Mouse (Mus musculus) neural tube, embryonic 11.5 days (tissue): ENCODE results near the gene Cend1. TPM values are rescaled to one million over a fixed set of nuclear protein-coding genes. Genes with fewer than 3 reads are reported as not detected.
A peak's percentile ranks its signal among the peaks of the same experiment; 100 is the strongest.

Source experiments
- ATAC-seq: fragments of 200-750 bp; cut with Nextera tagmentation; 2 replicates; pipeline ENCODE4 v1.8.0; 2017; ENCODE audit warnings: moderate number of reproducible peaks, mild to moderate bottlenecking, moderate TSS enrichment, moderate library complexity; ENCODE audit not compliant: insufficient read depth, low FRiP score, low TSS enrichment
- DNase-seq: peaks from one replicate; pipeline ENCODE4 v3.0.0-alpha.2; 2015; ENCODE audit warnings: low spot score
- H3K27ac ChIP-seq: fragments of 300-500 bp; sonication (generic); 2 replicates; pipeline ENCODE4 v1.5.1; 2014; ENCODE audit warnings: low read depth, mild to moderate bottlenecking, low read length
- H3K27me3 ChIP-seq: fragments of 300-500 bp; sonication (generic); 2 replicates; pipeline ENCODE4 v1.6.1; 2014; ENCODE audit warnings: mild to moderate bottlenecking, low read length, mixed read lengths; ENCODE audit not compliant: control insufficient read depth, insufficient read depth
- H3K36me3 ChIP-seq: fragments of 300-500 bp; sonication (generic); 2 replicates; pipeline ENCODE4 v1.6.1; 2014; ENCODE audit warnings: mild to moderate bottlenecking, low read length, moderate library complexity, mixed read lengths; ENCODE audit not compliant: control insufficient read depth, insufficient read depth
- H3K4me1 ChIP-seq: fragments of 300-500 bp; sonication (generic); 2 replicates; pipeline ENCODE4 v1.6.1; 2014; ENCODE audit warnings: low read length, mixed read lengths; ENCODE audit not compliant: control insufficient read depth, insufficient read depth
- H3K4me2 ChIP-seq: fragments of 300-500 bp; sonication (generic); 2 replicates; pipeline ENCODE4 v1.6.1; 2014; ENCODE audit warnings: low read depth, mild to moderate bottlenecking, moderate library complexity
- H3K4me3 ChIP-seq: fragments of 300-500 bp; sonication (generic); 2 replicates; pipeline ENCODE4 v1.5.1; 2014; ENCODE audit warnings: low read depth, low read length
- H3K9ac ChIP-seq: fragments of 300-500 bp; sonication (generic); 2 replicates; pipeline ENCODE4 v1.6.1; 2014; ENCODE audit warnings: mild to moderate bottlenecking, low read length
- H3K9me3 ChIP-seq: fragments of 300-500 bp; sonication (generic); 2 replicates; pipeline ENCODE4 v1.6.1; 2016; ENCODE audit warnings: low read length; ENCODE audit not compliant: control insufficient read depth
- WGBS: fragments of 180-500 bp; shearing (Covaris S2); extraction: QIAGEN DNeasy Blood & Tissue Kit; methylation state at CpG from one replicate; pipeline ENCODE4 v1.1.7; 2014; 5-methylcytosine and 5-hydroxymethylcytosine counted together
- polyA plus RNA-seq: library from polyadenylated mRNA; unstranded; fragments of >200 nt; fragmentation: Nextera tagmentation; extraction: Ambion mirVana; gene quantifications from 2 replicates; pipeline ENCODE4 v1.2.1, GENCODE M21; 2014

The Cend1 gene
- polyA plus RNA-seq, 1 experiment from 2014 or later = 13.9 TPM

DNA sequence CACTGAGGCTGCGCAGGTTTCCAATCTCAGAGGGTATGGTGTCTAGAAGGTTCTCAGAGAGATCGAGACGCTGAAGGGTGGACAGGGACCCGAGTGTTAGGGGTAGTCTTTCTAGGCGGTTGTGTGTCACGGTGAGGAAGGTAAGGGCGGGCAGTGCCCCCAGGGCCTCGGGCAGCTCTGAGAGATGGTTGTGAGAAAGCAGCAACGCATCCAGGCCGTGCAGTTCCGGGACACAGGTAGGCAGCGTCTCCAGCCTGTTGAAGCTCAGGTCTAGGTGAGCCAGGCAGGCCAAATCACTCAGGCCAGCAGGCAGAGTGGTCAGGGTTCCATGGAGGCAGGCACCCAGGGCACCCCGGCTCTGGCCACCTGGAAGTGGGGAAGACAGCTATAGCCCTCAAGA is 12.9 kb upstream of the Cend1 start:
- DNase-seq (no peak), ATAC-seq (no peak)
- H3K36me3 ChIP-seq = 0 out of 2 replicates have a peak, but pooled peaks cover 3% of the 10 kb centered on the region
- H3K4me2 ChIP-seq = no peak overlapping the region; the same call in 1 of the 2 replicates
- no peak overlapping the region for H3K4me3 ChIP-seq
- H3K4me1 ChIP-seq = peaks cover 13% of the 10 kb centered on the region
- peak overlapping the region; percentile 60; the same call in 1 of the 2 replicates for H3K9ac ChIP-seq
- WGBS = 90% methylated on average over 13 of the region's 13 CpGs
- no peak overlapping the region for H3K27ac ChIP-seq
- H3K27me3 ChIP-seq = no peaks in the 10 kb centered on the region
- H3K9me3 ChIP-seq = no peaks in the 10 kb centered on the region

DNA sequence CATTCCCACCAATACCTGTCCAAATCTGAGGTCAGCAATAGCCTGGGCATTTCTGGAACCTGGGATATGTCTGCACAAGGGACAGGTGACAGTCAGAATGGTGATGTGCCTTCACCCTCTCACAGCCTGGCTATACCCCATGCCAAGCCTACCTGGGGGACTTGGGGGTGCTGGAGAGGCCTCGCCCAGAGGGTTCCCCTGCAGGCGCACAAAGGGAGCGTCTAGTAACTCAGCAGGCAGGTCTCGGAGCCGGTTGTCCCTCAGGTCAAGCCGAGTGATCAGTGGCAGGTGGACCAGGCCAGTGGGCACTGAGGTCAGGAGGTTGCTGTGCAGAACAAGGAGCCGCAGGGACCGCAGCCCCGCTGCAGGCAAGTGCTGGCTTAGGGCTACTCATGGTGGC is 12.2 kb upstream of the Cend1 start:
- Histone ChIP-seq H3K4me2 (no peak overlapping the region), H3K4me3 (no peak overlapping the region), H3K4me1 (peaks cover 16% of the 10 kb centered on the region), H3K27me3 (no peaks in the 10 kb centered on the region), H3K9me3 (no peaks in the 10 kb centered on the region), H3K27ac (no peak overlapping the region), H3K36me3 (0 out of 2 replicates have a peak, but pooled peaks cover 3% of the 10 kb centered on the region), H3K9ac (no peak overlapping the region)
- 97% methylated on average over 9 of the region's 9 CpGs for WGBS
- DNase-seq (no peak), ATAC-seq (no peak)

DNA sequence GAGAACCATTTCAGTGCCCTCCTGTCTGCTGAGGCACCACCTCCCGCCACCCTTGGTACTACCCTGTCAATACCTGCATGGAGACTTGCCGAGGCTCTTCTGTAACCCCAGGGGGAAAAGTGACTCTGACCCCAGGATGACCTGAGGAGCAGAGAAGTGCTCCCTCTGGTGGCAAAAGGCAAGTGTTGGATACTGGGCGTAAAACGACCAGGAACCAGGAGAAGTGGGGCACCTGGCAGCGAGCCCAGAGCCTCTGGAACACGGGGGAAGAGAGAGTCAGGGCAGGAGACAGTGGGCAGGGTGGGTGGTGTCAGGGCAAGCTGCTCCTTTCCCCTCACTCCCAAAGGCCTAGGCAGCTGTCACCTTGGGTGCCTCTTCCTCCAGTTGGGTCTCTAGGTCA is 11.3 kb upstream of the Cend1 start:
- Histone ChIP-seq H3K36me3 (0 out of 2 replicates have a peak, but pooled peaks cover 3% of the 10 kb centered on the region), H3K4me3 (no peak overlapping the region), H3K4me1 (peaks cover 22% of the 10 kb centered on the region), H3K27ac (no peak overlapping the region), H3K9me3 (no peaks in the 10 kb centered on the region), H3K27me3 (no peaks in the 10 kb centered on the region), H3K9ac (no peak overlapping the region), H3K4me2 (no peak overlapping the region)
- ATAC-seq (no peak), DNase-seq (no peak)
- 31% methylated on average over 6 of the region's 6 CpGs for WGBS

DNA sequence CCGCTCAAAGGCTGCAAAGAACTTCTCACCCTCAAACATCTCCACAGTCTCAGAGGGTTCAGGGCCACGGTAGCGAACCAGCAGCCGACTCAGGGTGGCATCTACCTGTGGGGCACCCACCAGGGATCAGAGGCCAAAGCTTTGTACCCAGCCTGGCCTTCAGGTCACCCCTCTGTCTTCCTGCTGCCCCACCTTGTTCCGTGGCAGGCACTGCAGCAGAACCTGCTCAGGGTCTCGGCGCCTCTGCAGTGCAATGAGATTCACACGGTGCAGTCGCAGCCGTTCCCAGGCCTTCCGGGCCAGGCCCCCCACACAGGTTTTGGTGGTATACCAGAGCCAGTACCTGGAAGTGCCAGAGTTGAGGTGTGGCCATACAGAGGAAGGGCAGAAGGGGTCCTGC is 10.5 kb upstream of the Cend1 start:
- no peak overlapping the region for H3K4me2 ChIP-seq
- H3K27ac ChIP-seq = no peak overlapping the region
- H3K9me3 ChIP-seq = no peaks in the 10 kb centered on the region
- no peaks in the 10 kb centered on the region for H3K27me3 ChIP-seq
- H3K36me3 ChIP-seq = 0 out of 2 replicates have a peak, but pooled peaks cover 3% of the 10 kb centered on the region
- DNase-seq (no peak), ATAC-seq (no peak)
- no peak overlapping the region for H3K9ac ChIP-seq
- no peak overlapping the region for H3K4me3 ChIP-seq
- peaks cover 27% of the 10 kb centered on the region for H3K4me1 ChIP-seq
- 95% methylated on average over 11 of the region's 11 CpGs for WGBS

DNA sequence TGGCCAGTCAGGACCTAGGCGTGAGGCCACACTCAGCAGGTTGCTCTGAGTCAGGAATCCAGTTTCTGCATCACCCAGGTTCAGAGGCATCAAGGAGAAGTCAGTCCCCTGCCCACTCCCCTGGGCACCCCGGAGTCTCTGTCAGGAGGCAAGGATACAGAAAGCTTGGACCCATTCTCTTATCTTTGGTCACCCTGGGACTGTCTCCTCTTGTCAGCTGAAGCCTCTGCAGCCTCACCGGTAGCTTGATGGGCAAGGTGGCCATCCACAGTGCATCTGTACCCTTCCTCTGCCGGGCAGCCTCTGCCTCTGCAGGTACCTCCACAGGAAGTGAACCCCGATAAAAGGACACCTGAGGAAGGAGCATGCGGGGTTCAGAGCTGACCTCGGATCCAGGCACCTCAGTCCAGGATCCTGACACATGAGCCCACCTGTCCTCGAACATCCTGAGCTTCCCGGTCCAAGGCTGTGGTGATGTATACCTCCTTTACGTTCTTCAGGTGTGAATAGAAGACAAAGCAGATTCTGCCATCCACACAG is 9.9 kb upstream of the Cend1 start:
- Histone ChIP-seq H3K4me2 (no peak overlapping the region), H3K4me3 (no peak overlapping the region), H3K9ac (no peak overlapping the region), H3K4me1 (peaks cover 33% of the 10 kb centered on the region), H3K9me3 (no peaks in the 10 kb centered on the region), H3K27ac (no peak overlapping the region), H3K27me3 (no peaks in the 10 kb centered on the region), H3K36me3 (0 out of 2 replicates have a peak, but pooled peaks cover 3% of the 10 kb centered on the region)
- WGBS = 95% methylated on average over 10 of the region's 10 CpGs
- DNase-seq (no peak), ATAC-seq (no peak)

DNA sequence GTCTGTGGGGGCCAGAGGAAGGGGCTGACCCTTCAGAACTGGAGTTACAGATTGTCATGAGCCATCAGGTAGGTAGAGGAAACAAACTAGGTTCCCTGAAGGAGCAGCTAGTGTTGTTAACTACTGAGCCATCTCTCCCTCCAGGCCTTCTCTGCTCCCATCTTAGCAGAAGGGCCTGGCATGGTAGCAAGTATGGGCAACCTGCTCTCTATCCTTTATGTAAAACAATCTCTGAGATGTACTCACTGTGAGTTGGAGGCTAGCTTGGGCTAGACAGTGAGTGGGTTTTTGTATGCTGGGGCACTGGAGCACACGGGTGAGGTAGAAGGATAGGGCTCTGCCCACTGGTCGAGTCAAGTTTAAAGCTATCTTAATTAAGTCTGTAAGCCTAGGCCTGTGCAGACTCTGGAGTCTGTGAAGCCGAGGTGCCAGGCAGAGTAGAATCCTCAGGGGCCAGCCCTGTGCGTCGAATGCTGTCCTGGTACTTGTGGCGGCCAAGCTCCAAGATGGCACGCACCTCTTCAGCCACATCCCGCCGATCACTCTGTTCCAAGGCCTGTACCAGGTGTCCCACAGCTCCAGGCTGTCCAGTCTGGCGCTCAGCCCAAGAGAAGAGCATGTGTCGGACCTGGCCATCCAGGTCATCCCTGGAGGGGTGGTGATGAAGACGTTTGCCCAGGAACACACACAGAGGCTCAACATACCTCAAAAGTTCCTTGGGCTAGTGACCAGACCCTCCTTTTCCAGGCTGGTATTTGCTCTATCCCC is 9.1 kb upstream of the Cend1 start:
- no peak overlapping the region for H3K27ac ChIP-seq
- no peak overlapping the region for H3K9ac ChIP-seq
- H3K27me3 ChIP-seq = no peaks in the 10 kb centered on the region
- DNase-seq (no peak), ATAC-seq (no peak)
- no peak overlapping the region for H3K4me3 ChIP-seq
- H3K4me2 ChIP-seq = no peak overlapping the region
- whole genome bisulfite sequencing = 91% methylated on average over 12 of the region's 12 CpGs
- peaks cover 3% of the 10 kb centered on the region; the same call in 1 of the 2 replicates for H3K36me3 ChIP-seq
- H3K9me3 ChIP-seq = no peaks in the 10 kb centered on the region
- peaks cover 40% of the 10 kb centered on the region for H3K4me1 ChIP-seq

DNA sequence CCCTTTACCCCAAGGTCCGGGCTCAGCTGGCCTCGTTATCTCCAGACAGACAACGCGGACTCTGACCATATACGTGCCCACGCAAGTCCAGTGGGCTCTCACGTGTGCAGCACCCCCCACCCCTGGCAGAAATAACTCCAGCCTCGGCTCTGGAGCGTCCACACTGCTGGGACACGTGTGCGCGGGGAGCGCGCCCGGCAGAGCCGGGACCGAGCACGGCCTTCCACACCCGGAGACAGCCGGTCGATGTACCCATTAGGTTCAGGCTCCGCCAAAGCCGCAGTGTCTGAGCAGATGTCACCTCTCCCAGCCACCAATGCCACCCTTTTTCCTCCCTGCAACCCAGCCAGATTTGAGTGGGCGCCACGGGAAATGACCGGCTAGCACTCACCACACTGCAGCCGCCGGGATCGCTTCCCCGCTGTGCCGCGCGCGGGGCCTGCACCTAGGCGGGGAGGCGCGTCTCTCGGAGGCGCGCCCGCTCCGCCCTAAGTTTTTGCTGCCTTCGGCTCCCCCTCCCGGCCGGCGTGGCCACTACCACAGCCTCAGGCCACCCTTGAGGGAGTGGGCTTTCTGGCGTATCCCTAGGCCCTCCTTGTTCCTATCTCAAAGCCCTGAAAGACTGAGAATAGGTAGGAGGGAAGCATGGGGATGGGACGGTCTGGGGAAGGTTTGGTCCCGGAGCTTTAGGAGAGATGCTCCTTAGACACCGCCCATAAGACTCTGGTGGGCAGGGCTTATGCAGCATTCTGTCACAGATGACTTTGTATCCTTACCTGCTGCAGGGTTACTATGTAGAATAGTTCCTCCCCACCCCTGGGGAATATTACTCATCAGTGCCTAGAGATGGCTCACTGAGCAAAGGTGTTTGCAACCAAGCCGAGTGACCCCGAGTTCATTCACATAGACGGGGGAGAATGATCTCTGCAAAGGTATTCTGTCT is 8.2 kb upstream of the Cend1 start, which contains the start of gene Slc25a22:
Gene Slc25a22 (minus strand): TSS at position 715 of the 943 bp plus-strand sequence.
- no peaks in the 10 kb centered on the region for H3K27me3 ChIP-seq
- H3K27ac ChIP-seq = 0 out of 2 replicates have a peak within 1 kb of the TSS, but pooled peaks have one; percentile 23
- H3K36me3 ChIP-seq = peaks cover 5% of the 10 kb centered on the region
- DNase-seq (peak; percentile 90), ATAC-seq (peak; percentile 68)
- no peaks in the 10 kb centered on the region for H3K9me3 ChIP-seq
- peak within 1 kb of the TSS; percentile 63 for H3K4me3 ChIP-seq
- WGBS = 7% methylated on average over 53 of the region's 53 CpGs
- H3K4me2 ChIP-seq = peak within 1 kb of the TSS; percentile 85
- peak within 1 kb of the TSS; percentile 77 for H3K9ac ChIP-seq
- peaks cover 31% of the 10 kb centered on the region for H3K4me1 ChIP-seq

DNA sequence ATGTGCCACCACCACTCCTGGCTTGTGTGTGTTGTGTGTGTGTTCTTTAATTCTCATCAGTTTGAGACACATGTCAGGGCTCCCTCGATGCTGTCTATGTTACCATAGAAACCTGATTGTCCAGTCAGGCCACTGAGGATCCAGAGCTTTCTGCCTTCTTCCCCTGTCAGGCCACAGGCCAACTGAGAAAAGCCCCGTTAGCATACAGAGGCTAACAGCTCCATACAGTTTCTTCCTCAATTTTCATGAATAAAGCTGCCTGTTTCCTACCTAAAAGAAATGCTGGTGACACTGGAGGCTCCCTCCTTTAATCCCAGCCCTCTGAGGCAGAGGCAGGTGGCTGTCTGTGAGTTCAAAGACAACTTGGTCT is 7.2 kb upstream of the Cend1 start:
- peak overlapping the region; percentile 63 for H3K4me3 ChIP-seq
- WGBS = 64% methylated on average over 2 of the region's 2 CpGs
- H3K27me3 ChIP-seq = no peaks in the 10 kb centered on the region
- H3K9ac ChIP-seq = peak overlapping the region; percentile 77; the same call in 1 of the 2 replicates
- no peak overlapping the region for H3K27ac ChIP-seq
- peaks cover 26% of the 10 kb centered on the region for H3K4me1 ChIP-seq
- peak overlapping the region; percentile 85 for H3K4me2 ChIP-seq
- no peak for ATAC-seq
- H3K9me3 ChIP-seq = no peaks in the 10 kb centered on the region
- no peak for DNase-seq
- H3K36me3 ChIP-seq = peaks cover 8% of the 10 kb centered on the region
